Mouse (Mus musculus): ENCODE results near the gene Ncoa7.

Ncoa7 gene

DNA sequence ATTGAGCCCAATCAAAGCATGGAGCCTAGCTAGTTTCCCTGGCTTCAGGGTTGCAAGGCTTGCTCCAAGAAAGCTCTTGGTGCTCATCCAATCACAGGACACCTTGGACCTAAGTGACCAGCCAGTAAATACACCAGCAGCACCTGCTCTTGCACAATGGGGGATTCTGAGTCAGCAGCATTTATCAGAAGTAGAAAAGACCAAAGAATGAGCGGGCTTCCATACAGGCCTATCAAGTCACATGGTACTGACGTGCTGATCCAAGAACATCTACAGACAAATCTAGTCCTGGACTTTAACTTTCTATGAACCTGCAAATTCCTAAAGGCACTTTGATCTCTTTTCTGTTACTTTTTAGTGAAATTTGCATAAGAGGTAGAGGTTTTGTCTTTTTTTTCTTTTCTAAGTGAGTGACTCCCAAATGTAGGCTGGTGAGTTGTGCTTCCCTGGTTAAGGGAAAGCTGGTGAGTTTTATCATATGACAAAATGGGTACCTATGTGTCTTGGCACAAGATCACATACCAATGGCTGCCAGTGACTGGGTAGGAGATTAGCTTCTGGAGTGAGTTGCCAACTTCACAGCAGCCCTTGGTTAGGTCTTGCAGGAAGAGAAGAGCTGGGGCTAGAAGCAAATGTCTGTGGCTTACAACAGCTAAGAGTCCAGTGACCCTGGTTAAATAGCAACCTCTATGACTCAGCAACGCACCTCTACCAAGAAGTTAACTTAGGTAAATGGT, 57.7 kb downstream of the Ncoa7 start:
- no peak for DNase-seq (ENCODE audit: low spot score)

DNA sequence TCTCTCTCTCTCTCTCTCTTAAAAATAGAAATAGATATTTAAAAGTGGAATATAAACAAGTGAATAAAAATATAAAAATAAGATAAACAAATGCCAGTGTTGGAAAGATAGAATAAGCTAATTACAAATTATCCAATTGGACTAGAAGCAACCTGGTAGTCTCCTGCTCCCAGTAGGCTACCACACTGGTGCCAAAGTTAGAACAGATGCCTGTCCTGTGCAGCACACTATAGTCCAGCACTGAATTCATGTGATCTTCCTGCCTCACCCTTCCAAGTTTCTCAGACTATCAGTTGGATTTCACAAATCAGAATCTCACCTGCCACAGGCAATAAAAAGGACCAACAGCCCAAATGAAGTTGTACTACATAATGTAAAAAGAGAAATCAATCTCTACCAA, 59.9 kb downstream of the Ncoa7 start:
- DNase-seq (ENCODE audit: low spot score): no peak

DNA sequence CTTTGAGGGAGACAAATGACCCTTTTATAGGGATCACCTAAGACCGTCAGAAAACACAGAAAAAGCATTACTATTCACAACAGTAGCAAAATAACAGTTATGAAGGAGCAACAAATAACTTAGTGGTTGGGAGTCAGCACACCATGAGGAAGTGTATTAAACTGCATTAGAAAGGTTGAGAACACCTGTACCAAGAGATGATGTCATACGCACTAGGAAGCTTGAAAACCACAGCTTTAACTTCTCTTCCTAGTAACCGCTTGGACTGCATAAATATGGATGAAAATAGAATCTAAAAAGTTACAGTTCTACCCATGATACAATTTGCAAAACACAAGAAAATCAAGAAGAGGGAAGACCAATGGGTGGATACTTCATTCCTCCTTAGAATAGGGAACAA, 64.7 kb downstream of the Ncoa7 start:
- DNase-seq (ENCODE audit: low spot score): no peak

DNA sequence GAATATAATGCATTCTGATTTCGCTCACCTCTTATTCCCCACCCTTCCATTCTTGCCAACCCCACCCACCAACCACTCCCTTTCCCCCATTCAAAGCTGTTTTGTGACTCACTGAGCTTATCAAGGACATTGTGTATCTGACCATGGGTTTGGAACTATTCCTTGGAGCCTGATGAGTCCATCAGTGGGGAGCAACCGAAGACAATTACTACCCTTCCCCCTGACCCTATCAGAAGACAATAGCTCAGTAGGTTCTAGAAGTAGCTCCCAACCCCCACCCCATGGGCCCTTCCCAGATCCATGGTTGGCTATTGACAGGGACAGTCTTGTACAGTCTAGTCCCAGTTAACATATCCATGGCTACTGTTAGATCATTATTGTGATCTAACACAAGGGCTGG, 65.8 kb downstream of the Ncoa7 start:
- no peak for DNase-seq (ENCODE audit: low spot score)

DNA sequence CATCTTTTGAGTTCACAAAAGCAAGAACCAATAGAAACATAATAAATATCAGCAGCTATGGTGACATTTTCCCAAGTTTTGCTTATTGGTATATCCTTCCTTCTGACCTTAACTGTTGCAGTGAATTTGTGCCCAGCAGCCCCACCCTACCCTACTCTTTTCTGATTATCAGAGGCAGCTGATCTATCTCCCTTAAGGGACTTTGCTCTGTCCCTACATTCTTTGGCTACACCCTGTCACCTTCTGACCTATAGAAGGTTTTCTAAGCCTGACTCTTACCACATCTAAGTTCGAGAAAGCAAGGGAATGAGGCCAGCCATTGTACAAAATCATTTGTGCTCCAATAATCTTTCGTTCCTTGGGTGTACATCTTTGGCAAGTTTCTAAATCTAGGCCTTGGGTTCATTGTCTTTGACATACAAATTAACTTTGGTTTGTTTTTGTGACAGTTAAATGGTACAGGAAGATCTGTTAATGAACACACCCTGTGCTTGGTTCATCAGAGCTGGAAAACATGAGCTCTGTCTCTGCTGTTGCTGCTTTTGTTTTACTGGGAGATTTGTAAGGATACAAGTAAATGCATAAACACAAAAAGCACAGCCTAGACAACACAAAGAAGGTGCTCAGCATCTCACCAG, 69.9 kb downstream of the Ncoa7 start:
- DNase-seq (ENCODE audit: low spot score): no peak

DNA sequence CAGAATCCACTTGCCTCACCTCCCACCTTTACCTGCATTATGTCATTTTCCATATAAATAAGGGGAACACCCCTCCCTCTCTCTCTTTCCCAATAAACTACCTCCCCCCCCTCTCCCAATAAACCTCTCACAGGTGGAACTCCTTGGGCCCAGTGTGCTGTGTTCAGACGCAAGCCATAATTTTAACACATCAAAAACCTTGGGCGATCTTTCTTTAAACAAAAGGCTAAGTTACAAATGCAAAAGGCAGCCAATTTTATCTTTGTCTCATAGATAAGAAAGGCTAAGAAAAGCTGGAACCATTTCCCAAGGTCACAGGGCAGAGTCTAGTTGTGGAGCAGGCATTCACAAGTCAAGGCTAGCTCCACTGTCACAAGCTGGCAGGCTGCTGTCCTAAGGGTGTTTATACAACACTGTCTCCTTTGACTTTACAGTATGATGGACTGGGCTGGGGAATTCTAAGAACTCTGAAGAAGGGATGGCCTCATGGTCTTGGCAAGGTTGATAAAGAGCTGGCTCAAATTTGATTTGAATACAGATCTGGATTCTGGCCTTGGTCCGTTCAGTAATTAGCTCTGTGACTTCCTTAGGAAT, 71.7 kb downstream of the Ncoa7 start:
- DNase-seq (ENCODE audit: low spot score): no peak

DNA sequence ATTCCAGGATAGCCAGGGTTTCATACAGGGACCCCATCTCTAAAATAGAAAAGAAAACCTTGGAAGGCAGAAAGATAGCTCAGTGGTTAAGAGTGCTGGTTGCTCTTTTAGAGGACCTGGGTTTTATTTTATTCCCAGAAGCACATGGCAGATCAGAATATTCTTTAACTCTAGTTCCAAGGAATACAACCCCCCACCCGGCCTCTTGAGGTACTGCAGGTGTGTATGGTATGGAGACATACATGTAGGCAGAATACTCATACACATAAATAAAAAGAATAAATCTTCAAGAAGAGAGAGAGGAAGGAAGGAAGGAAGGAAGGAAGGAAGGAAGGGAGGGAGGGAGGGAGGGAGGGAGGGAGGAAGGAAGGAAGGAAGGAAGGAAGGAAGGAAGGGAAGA, 72.3 kb downstream of the Ncoa7 start:
- DNase-seq (ENCODE audit: low spot score): no peak

DNA sequence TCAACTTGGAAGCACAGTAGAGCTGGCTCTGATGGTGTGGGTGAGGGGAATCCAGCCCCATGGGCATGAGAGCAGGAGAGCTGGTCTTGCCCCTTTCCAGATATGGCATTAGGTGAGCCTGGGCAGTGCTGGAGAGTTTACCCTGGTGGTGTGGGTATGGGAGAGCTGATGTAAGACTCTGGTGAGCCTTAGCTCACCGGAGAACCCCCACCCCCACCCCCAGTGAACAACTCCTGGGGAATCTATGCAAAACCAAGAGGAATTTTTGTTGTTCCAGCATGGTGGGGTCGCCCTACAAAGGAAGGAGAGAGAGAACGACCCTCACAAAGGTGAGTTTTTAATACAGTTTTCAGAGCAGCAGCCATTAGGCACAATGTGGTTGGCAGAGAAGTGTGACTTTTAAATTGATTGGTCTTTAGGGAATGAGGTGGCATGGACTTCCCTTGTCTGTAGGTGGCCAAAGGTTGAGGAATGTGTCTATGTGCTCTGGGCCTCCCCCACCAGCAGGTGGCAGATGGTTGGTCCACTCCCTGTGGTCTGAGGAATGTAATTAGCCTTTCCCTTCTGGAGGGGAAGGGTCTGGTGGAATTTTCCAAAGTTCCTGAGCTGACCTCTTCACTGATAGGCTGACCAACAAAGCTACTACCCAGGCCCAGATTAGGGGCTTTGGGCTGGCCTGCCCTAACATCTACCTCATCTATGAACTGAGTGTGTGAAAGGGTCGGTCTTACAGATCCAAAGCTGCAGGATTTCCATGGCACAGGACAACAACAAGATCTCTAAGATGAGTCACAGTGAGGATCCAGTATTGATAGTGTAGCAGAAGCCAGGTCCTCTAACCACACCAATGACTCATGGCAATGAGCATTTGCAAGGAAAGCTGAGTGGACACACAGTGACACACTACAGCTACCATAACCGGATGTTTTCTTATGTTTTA, 73.7 kb downstream of the Ncoa7 start:
- no peak for DNase-seq (ENCODE audit: low spot score)

DNA sequence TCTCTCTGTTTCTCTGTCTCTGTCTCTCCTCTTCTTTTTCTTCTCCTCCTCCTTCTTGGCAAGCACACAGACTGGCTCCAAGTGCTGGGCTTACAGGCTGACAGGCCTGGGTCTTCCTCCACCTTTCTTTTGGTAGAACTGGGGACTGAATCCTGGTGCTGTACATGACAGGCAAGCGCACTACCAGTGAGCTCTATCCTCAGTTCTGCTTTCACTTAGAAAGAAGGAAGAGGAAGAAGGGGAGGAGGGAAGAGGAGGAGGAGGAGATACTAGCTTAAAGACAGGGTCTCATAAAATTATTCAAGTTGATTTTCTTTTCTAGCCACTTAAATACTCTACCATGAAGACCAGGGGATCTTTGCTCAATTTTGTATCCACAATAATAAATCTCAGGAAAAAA, 80.1 kb downstream of the Ncoa7 start:
- DNase-seq (ENCODE audit: low spot score): no peak

DNA sequence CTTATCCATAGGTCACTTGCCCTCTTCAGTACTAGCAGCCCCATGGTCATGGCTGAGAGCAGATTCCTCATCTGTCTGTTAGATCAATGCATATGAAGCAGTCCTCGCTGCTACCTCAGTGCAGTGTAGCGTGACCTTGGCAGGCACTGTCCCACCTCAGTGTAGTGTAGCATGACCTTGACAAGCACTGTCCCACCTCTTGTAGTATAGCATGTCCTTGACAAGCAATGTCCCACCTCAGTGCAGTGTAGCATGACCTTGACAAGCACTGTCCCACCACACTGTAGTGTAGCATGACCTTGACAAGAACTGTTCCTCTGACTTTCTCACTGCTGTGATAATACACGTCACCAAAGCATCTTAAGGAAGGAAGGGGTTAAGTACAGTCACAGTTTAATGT, 82.6 kb downstream of the Ncoa7 start:
- no peak for DNase-seq (ENCODE audit: low spot score)

DNA sequence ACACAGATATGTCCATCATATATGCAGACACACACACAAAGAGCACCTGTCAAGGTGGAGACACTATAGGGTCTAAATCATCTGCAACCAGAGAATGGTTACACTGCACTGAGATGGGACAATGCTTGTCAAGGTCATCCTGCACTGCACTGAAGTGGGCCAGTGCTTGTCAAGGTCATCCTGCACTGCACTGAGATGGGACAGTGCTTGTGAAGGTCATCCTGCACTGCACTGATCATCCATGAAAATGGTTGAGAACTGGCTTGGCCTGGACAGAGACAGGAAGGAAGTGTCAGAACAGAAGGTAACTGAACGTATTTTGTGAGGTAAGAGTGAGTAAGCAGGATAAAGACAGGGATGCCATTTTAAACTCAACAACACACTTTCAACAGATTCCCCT, 83.2 kb downstream of the Ncoa7 start:
- no peak for DNase-seq (ENCODE audit: low spot score)

DNA sequence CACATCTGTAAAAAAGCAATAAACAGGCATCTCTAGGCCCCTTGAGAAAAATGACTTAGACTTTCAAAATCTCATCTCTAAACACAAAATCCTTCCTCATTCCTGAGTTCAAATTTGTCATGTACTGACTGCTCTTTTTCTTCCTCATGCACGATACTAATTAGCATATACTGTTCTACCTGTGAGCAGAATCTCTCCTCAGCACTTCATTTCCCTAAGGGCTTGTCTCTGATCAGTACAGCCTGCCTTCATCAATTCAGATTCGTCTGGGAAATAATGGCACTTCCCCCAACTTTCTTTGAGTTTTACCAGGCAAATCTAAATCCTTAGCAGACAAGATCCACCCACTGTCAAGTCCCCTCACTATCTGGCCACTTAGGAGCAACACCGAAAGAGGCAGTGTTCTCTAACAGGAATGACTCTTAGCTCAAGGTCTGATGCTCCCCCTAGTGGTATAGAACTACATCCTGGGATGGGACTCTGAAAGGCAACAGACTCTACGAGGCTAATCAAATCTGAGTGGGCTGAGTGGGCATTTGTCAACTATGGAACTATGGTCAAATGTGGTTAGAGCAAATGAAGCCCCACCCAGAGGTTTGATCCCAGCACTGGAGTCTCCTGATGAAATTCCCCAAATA, 84.3 kb downstream of the Ncoa7 start:
- peak; percentile 22 for DNase-seq (ENCODE audit: low spot score)

DNA sequence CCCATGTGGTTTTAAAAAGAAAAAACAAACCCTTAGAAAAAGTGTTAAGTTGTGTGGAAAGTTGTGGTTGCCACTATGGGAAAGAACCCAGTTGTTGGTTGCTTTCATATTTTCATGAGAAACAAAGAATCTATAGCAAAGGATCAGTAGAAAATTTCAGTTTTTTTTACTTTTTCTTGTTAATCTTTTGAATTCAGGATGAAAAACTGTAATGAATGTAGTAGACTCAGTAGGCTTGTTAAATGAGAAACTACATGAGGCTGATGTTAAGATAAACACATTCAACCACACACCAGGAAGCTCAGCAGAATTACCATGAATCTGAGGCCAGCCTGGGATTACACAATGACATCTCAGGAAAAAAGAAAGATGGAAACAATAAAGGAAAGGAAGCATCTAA, 87.0 kb downstream of the Ncoa7 start:
- no peak for DNase-seq (ENCODE audit: low spot score)

DNA sequence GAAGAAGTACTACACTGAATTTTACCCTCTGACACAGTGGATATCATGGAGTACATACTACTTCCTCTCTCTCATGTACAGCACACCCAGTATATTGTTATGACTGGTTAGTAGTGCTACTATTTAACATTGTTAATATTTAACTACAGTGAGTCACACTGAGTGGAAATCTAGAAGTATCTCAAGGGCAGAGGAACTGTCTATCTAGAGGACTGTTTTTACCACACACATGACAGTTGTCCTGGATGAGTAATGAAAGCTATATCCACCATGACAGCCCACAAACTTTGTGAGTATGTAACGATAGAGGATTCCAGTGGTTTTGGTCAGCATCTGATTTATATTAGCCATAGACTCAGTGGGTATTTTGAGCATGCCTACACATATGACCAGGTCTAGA, 90.6 kb downstream of the Ncoa7 start:
- no peak for DNase-seq (ENCODE audit: low spot score)

DNA sequence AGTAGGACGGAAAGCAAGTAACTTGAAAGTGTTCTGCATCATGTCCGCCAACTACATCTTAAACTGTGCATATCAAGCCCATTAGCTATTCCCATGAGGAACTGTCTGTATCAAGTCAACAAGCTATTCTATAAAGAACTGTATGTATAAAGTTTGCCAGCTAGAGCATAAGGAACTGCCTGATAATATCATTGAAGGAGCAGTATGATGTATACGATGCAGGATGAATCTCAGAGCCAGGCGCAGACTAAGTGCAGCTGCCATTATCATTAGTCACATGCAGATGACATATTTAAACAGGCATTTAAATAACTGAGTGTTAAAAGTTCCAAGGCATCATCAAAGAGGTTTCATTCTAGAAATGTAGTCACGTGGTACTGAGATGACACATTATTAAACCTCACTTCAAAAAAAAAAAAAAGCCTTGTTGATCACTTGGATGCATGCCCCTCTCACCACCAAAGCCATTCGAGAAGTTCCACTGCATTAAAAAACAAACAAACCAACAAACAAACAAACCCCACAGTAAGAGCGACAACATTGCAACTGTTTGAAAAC, 93.2 kb downstream of the Ncoa7 start:
- DNase-seq (ENCODE audit: low spot score): no peak

DNA sequence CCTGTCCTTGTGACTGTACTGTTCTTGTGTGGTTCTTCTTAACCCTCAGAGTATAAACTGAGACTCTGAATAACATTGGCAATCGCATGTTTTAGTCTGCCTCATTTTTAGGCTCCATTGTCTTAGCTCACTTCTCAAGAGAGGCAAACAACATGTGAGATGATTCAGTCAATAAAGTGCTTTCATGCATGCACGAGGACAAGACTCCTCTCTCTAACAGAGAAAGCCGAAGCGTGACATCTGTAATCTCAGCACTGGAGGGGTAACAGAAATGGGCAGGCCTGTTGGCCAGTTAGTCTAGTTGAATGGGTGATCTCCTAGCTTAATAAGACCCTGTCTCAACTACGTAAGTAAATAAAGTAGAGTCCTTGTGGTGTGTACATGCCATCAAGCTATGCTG, 95.1 kb downstream of the Ncoa7 start:
- DNase-seq (ENCODE audit: low spot score): no peak

DNA sequence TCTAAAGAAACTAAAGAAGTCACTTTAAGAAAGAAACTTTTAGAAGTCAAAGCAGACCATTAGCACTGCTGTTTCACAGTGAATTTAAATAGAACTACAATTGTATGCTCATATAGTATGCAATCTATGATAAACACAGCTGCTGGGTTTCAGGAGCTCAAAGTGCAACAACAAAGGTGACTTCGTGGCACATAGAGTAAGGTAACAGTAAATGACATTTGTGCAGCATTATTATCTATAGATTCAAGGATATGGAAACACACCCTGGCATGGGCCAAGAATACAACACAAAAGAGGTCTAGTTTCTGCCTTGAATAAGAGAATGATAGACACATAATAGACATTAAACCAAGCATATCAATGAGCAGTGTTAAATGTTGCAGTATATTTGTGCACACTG, 100.5 kb downstream of the Ncoa7 start:
- DNase-seq (ENCODE audit: low spot score): no peak

DNA sequence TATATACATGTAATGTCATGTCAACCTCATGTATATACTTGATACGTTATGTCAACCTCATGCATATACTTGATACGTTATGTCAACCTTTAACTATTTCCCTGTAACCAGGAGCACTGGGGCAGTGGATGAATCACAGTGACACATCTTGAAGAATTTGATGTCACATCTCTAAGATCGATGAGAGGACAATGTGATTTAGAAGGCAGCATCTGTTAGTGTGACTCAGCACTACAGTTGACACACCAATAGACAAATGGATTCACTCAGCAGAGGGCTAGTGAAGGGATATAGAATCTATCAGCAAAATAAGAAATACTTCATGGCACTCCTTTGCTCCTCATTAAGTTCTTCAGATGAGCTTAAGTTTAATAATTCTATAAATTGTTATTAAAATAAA, 116.3 kb downstream of the Ncoa7 start:
- DNase-seq (ENCODE audit: low spot score): no peak

DNA sequence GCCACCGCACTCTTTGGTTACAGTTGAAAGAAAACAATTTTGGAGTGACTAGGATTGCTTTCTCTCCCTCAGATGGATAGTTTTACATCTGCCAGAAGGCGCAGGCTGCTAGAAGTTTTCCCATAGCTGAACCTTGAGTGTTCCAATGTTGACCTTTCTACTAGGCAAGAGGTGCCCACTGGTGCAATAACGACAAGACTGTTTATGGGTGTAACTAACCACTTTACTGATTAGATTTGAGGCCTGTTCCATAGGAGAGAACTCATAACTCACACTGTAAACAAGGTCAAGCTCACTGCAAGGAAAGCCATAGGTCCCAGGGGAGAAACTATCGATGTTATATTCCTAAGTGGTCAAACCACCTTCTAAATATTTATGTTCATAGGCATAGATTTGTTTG, 119.7 kb downstream of the Ncoa7 start:
- DNase-seq (ENCODE audit: low spot score): no peak

DNA sequence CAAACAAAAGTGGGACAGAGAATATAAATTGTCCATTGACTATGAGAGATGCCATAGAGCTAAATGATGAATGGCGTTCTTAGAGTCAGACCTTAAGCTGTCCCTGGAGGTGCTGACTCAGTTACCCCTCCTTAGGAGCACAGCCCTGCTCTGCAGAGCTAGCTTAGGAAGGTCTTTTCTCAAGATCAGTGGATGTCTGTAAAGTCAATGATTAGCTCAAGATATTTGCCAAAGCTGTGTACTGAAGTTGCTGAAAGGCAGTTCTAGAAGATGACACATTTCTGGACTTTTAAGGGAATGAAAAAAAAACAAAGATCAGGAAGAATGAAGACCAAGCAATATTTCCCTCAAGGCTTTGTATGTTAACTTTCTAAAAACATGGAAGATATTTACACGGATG, 123.4 kb downstream of the Ncoa7 start:
- DNase-seq (ENCODE audit: low spot score): no peak

DNA sequence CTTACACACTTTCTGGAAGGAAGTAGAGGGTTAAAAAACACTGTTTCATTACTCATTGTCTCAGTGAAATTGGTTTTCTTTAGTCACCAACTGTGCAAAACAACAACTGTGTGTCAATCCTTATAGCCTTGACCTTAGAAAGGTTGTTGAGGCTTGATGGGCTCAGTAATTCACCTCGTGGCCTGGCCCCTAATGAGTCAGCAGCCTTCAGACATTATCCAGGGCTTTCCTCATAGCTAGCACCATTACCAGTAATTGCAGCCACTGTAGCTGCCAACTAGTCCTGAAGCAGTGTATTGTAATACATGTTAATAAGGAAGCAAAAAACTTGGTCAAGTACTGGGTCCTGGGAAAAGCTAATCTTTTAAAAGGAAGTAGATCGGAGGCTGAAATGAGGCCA, 125.1 kb downstream of the Ncoa7 start:
- DNase-seq (ENCODE audit: low spot score): no peak

DNA sequence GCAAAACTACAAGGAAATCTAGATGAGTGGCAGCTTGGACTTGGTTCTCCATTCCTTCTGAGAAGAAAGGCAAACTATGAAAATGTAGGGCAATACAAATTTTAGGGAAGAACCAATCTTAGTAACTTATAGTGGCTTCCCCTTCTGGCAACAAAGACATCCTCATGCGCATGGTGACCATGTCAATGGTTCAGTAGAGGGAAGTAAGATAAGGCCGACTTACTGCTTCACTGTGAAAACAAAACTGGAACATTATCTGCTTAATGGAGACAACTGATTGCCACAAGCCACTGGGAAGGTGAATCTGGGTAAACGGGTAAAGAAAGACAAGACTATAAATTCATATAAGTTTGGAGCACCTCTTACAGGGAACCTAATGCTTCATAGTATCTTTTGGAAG, 128.3 kb downstream of the Ncoa7 start:
- no peak for DNase-seq (ENCODE audit: low spot score)

Data from left cerebral cortex, adult 11 months (tissue).